Mouse (Mus musculus): Measurements from ENCODE around the gene Gna14. TPM values are rescaled to one million over a fixed set of nuclear protein-coding genes. Genes with fewer than 3 reads are reported as not detected.
A peak's percentile ranks its signal among the peaks of the same experiment; 100 is the strongest.

The Gna14 gene
- total and polyA plus RNA-seq, 3 experiments, result 0.26 to 0.89 (median 0.45) TPM

GRCm38 (mm10) chr19:16437170-16437483 is 1.6 kb downstream of the Gna14 start:
- TF ChIP-seq POLR2A (IDR thresholded peaks at IDR 0.05; ENCODE audit: insufficient read depth, low read depth, low read length), result no peak
- no peak for TF ChIP-seq EP300 (IDR thresholded peaks at IDR 0.05; ENCODE audit: insufficient read depth, low read depth, low read length)
- TF ChIP-seq CTCF (IDR thresholded peaks at IDR 0.05), result no peak
- 88% methylated on average over 4 of the region's 4 CpGs for WGBS
- 0 out of 2 replicates have a peak, but pooled peaks cover 2% of the 10 kb centered on the region for H3K4me1 ChIP-seq (ENCODE audit: control insufficient read depth, insufficient read depth, low read length)
- no peaks in the 10 kb centered on the region for H3K79me2 ChIP-seq (replicated peaks; ENCODE audit: control insufficient read depth, insufficient read depth, low read length)
- intact Hi-C loops (cut with DNase I), result loop anchor here (10.0 kb wide), 1 partner anchor 82 kb away; no protein-coding TSS in a partner anchor
- H3K9ac ChIP-seq (ENCODE audit: low read depth, low read length), result no peak overlapping the region
- H3K27ac ChIP-seq, result no peak overlapping the region
- DNase-seq, result no peak
- H3K27me3 ChIP-seq (ENCODE audit: control insufficient read depth, insufficient read depth, low read length), result 0 out of 2 replicates have a peak, but pooled peaks cover 2% of the 10 kb centered on the region
- H3K4me3 ChIP-seq, result no peak overlapping the region
- no peaks in the 10 kb centered on the region for H3K36me3 ChIP-seq (ENCODE audit: control insufficient read depth, insufficient read depth, low read length)

GRCm38 (mm10) chr19:16437906-16438305 is 2.3 kb downstream of the Gna14 start:
- TF ChIP-seq CTCF (IDR thresholded peaks at IDR 0.05) (no peak), EP300 (IDR thresholded peaks at IDR 0.05; ENCODE audit: insufficient read depth, low read depth, low read length) (no peak), POLR2A (IDR thresholded peaks at IDR 0.05; ENCODE audit: insufficient read depth, low read depth, low read length) (no peak)
- DNase-seq, result no peak
- Histone ChIP-seq H3K79me2 (replicated peaks; ENCODE audit: control insufficient read depth, insufficient read depth, low read length) (no peaks in the 10 kb centered on the region), H3K4me3 (no peak overlapping the region), H3K36me3 (ENCODE audit: control insufficient read depth, insufficient read depth, low read length) (no peaks in the 10 kb centered on the region), H3K27me3 (ENCODE audit: control insufficient read depth, insufficient read depth, low read length) (0 out of 2 replicates have a peak, but pooled peaks cover 2% of the 10 kb centered on the region), H3K9ac (ENCODE audit: low read depth, low read length) (no peak overlapping the region), H3K27ac (no peak overlapping the region), H3K4me1 (ENCODE audit: control insufficient read depth, insufficient read depth, low read length) (0 out of 2 replicates have a peak, but pooled peaks cover 2% of the 10 kb centered on the region)
- intact Hi-C loops (cut with DNase I), result loop anchor here (2.0 to 10.0 kb wide), 2 partner anchors 83 to 91 kb away; no protein-coding TSS in a partner anchor
- WGBS, result 84% methylated on average over 5 of the region's 5 CpGs

GRCm38 (mm10) chr19:16439278-16439677 is 3.7 kb downstream of the Gna14 start:
- no peak overlapping the region for H3K4me3 ChIP-seq
- H3K4me1 ChIP-seq (ENCODE audit: control insufficient read depth, insufficient read depth, low read length), result 0 out of 2 replicates have a peak, but pooled peaks cover 2% of the 10 kb centered on the region
- TF ChIP-seq EP300 (IDR thresholded peaks at IDR 0.05; ENCODE audit: insufficient read depth, low read depth, low read length), result no peak
- TF ChIP-seq CTCF (IDR thresholded peaks at IDR 0.05), result no peak
- TF ChIP-seq POLR2A (IDR thresholded peaks at IDR 0.05; ENCODE audit: insufficient read depth, low read depth, low read length), result no peak
- H3K27me3 ChIP-seq (ENCODE audit: control insufficient read depth, insufficient read depth, low read length), result 0 out of 2 replicates have a peak, but pooled peaks cover 2% of the 10 kb centered on the region
- WGBS, result 52% methylated on average over 4 of the region's 4 CpGs
- DNase-seq, result peak; percentile 19 to 26
- H3K36me3 ChIP-seq (ENCODE audit: control insufficient read depth, insufficient read depth, low read length), result no peaks in the 10 kb centered on the region
- H3K9ac ChIP-seq (ENCODE audit: low read depth, low read length), result no peak overlapping the region
- no peaks in the 10 kb centered on the region for H3K79me2 ChIP-seq (replicated peaks; ENCODE audit: control insufficient read depth, insufficient read depth, low read length)
- intact Hi-C loops (cut with DNase I), result loop anchor here (2.0 to 10.0 kb wide), 2 partner anchors 84 to 90 kb away; no protein-coding TSS in a partner anchor
- H3K27ac ChIP-seq, result no peak overlapping the region

GRCm38 (mm10) chr19:16439834-16440233 is 4.3 kb downstream of the Gna14 start:
- TF ChIP-seq EP300 (IDR thresholded peaks at IDR 0.05; ENCODE audit: insufficient read depth, low read depth, low read length), result no peak
- Histone ChIP-seq H3K27me3 (ENCODE audit: control insufficient read depth, insufficient read depth, low read length) (0 out of 2 replicates have a peak, but pooled peaks cover 2% of the 10 kb centered on the region), H3K79me2 (replicated peaks; ENCODE audit: control insufficient read depth, insufficient read depth, low read length) (no peaks in the 10 kb centered on the region), H3K27ac (no peak overlapping the region), H3K4me1 (ENCODE audit: control insufficient read depth, insufficient read depth, low read length) (0 out of 2 replicates have a peak, but pooled peaks cover 2% of the 10 kb centered on the region), H3K36me3 (ENCODE audit: control insufficient read depth, insufficient read depth, low read length) (no peaks in the 10 kb centered on the region), H3K9ac (ENCODE audit: low read depth, low read length) (no peak overlapping the region), H3K4me3 (no peak overlapping the region)
- DNase-seq, result no peak
- WGBS, result 69% methylated on average over 13 of the region's 13 CpGs
- intact Hi-C loops (cut with DNase I), result loop anchor here (2.0 to 10.0 kb wide), 2 partner anchors 85 to 89 kb away; no protein-coding TSS in a partner anchor

GRCm38 (mm10) chr19:16441329-16441728 is 5.8 kb downstream of the Gna14 start:
- H3K36me3 ChIP-seq (ENCODE audit: control insufficient read depth, insufficient read depth, low read length), result no peaks in the 10 kb centered on the region
- no peak for DNase-seq
- TF ChIP-seq POLR2A (IDR thresholded peaks at IDR 0.05; ENCODE audit: insufficient read depth, low read depth, low read length), result no peak
- no peak for TF ChIP-seq CTCF (IDR thresholded peaks at IDR 0.05)
- no peak for TF ChIP-seq EP300 (IDR thresholded peaks at IDR 0.05; ENCODE audit: insufficient read depth, low read depth, low read length)
- 0 out of 2 replicates have a peak, but pooled peaks cover 2% of the 10 kb centered on the region for H3K27me3 ChIP-seq (ENCODE audit: control insufficient read depth, insufficient read depth, low read length)
- no peak overlapping the region for H3K27ac ChIP-seq
- H3K4me1 ChIP-seq (ENCODE audit: control insufficient read depth, insufficient read depth, low read length), result no peaks in the 10 kb centered on the region
- H3K4me3 ChIP-seq, result no peak overlapping the region
- no peak overlapping the region for H3K9ac ChIP-seq (ENCODE audit: low read depth, low read length)
- no peaks in the 10 kb centered on the region for H3K79me2 ChIP-seq (replicated peaks; ENCODE audit: control insufficient read depth, insufficient read depth, low read length)
- intact Hi-C loops (cut with DNase I), result no loop called here
- WGBS, result 90% methylated on average over 6 of the region's 6 CpGs

GRCm38 (mm10) chr19:16443335-16443734 is 7.8 kb downstream of the Gna14 start:
- no peaks in the 10 kb centered on the region for H3K36me3 ChIP-seq (ENCODE audit: control insufficient read depth, insufficient read depth, low read length)
- H3K79me2 ChIP-seq (replicated peaks; ENCODE audit: control insufficient read depth, insufficient read depth, low read length), result no peaks in the 10 kb centered on the region
- H3K4me1 ChIP-seq (ENCODE audit: control insufficient read depth, insufficient read depth, low read length), result no peaks in the 10 kb centered on the region
- WGBS, result 62% methylated on average over 5 of the region's 5 CpGs
- H3K27ac ChIP-seq, result no peak overlapping the region
- no peaks in the 10 kb centered on the region for H3K27me3 ChIP-seq (ENCODE audit: control insufficient read depth, insufficient read depth, low read length)
- intact Hi-C loops (cut with DNase I), result no loop called here
- DNase-seq, result no peak
- TF ChIP-seq POLR2A (IDR thresholded peaks at IDR 0.05; ENCODE audit: insufficient read depth, low read depth, low read length), result no peak
- no peak overlapping the region for H3K4me3 ChIP-seq
- no peak overlapping the region for H3K9ac ChIP-seq (ENCODE audit: low read depth, low read length)

All from heart, adult 2 months (tissue).